Mouse (Mus musculus): ENCODE results near the gene Hadhb. TPM values are rescaled to one million over a fixed set of nuclear protein-coding genes. Genes with fewer than 3 reads are reported as not detected.

Gene Hadhb
- total and polyA plus RNA-seq, 3 experiments: 69.5 to 118 (median 78.3) TPM

- H3K27me3 ChIP-seq (replicated peaks): no peaks in the 10 kb centered on the region
- no peaks in the 10 kb centered on the region for H3K9me3 ChIP-seq (replicated peaks; ENCODE audit: low read length)
- H3K4me1 ChIP-seq (ENCODE audit: control insufficient read depth in 1 of 2, insufficient read depth in 2 of 2): no peaks in the 10 kb centered on the region
- H3K79me2 ChIP-seq (replicated peaks; ENCODE audit: control insufficient read depth, extremely low read depth, insufficient read depth, poor library complexity, severe bottlenecking): no peaks in the 10 kb centered on the region
- H3K4me3 ChIP-seq (replicated peaks in 1 of 3; ENCODE audit: low read depth in 2 of 3, low read length in 2 of 3, poor library complexity in 1 of 3): no peak overlapping the region
- H3K4me2 ChIP-seq (ENCODE audit: insufficient read depth, low read depth, poor library complexity, severe bottlenecking): no peak overlapping the region
- dilution Hi-C loops (cut with MboI; ENCODE audit: extremely low pct_ligation_motif_present, extremely low pct_unique_long_range_greater_than_20kb, low sequenced_read_pairs): no loop called here
- H3K9ac ChIP-seq (ENCODE audit: insufficient read depth, low read depth): no peak overlapping the region
- TF ChIP-seq MXI1 (IDR thresholded peaks at IDR 0.05; ENCODE audit: low read depth, low read length): no peak
- TF ChIP-seq HCFC1 (IDR thresholded peaks at IDR 0.05; ENCODE audit: low read depth, low read length): no peak
- no peak for TF ChIP-seq NRF1 (IDR thresholded peaks at IDR 0.05; ENCODE audit: low read depth, low read length)
- no peak for TF ChIP-seq TCF12 (IDR thresholded peaks at IDR 0.05; ENCODE audit: low read depth, low read length)
- no peak for TF ChIP-seq POLR2A (IDR thresholded peaks at IDR 0.05; ENCODE audit: low read depth, low read length)
- no peak for TF ChIP-seq ELF1 (IDR thresholded peaks at IDR 0.05; ENCODE audit: low read depth, low read length)
- no peak for TF ChIP-seq CHD2 (IDR thresholded peaks at IDR 0.05; ENCODE audit: low read length)
- no peak for TF ChIP-seq ZC3H11A (IDR thresholded peaks at IDR 0.05; ENCODE audit: low read depth, low read length)
- TF ChIP-seq E2F4 (IDR thresholded peaks at IDR 0.05; ENCODE audit: insufficient replicate concordance, low read depth, low read length): no peak
- TF ChIP-seq SMC3 (IDR thresholded peaks at IDR 0.05; ENCODE audit: low read depth, low read length): no peak
- TF ChIP-seq POLR2AphosphoS2 (IDR thresholded peaks at IDR 0.05; ENCODE audit: low read depth, low read length): no peak
- TF ChIP-seq SIN3A (IDR thresholded peaks at IDR 0.05; ENCODE audit: low read length): no peak
- no peak for TF ChIP-seq CTCF (conservative IDR thresholded peaks at IDR 0.05 in 1 of 2, IDR thresholded peaks at IDR 0.05 in 1 of 2; ENCODE audit: low read depth in 2 of 2, low read length in 2 of 2)
- no peak for TF ChIP-seq MAX (IDR thresholded peaks at IDR 0.05; ENCODE audit: low read length)
- no peak for TF ChIP-seq MAFK (IDR thresholded peaks at IDR 0.05; ENCODE audit: insufficient replicate concordance, low read length)
- TF ChIP-seq USF2 (conservative IDR thresholded peaks at IDR 0.05; ENCODE audit: low read depth, low read length): no peak
- no peak for TF ChIP-seq ZKSCAN1 (IDR thresholded peaks at IDR 0.05; ENCODE audit: borderline replicate concordance, low read depth, low read length)
- no peak for TF ChIP-seq JUN (IDR thresholded peaks at IDR 0.05; ENCODE audit: insufficient read depth, low read depth, low read length)
- in situ Hi-C loops (cut with MboI; ENCODE audit: low pct_ligation_motif_present, low pct_unique_long_range_greater_than_20kb, low sequenced_read_pairs): no loop called here
- no peak for DNase-seq (ENCODE audit: extremely low read depth)
- no peak overlapping the region for H3K27ac ChIP-seq (ENCODE audit: insufficient read depth, low read depth)
- peaks cover 16 to 58% of the 10 kb centered on the region in 2 experiments for H3K36me3 ChIP-seq (replicated peaks in 1 of 2; ENCODE audit: control insufficient read depth in 1 of 2, insufficient read depth in 1 of 2, low read length in 1 of 2)
Observed at GRCm38 (mm10) chr5:30187687-30188485, 32.8 kb downstream of the Hadhb start.

- no peak for TF ChIP-seq MAX (IDR thresholded peaks at IDR 0.05; ENCODE audit: low read length)
- no peak for TF ChIP-seq ZMIZ1 (IDR thresholded peaks at IDR 0.05; ENCODE audit: low read depth, low read length)
- peak; percentile 36 for TF ChIP-seq RAD21 (IDR thresholded peaks at IDR 0.05; ENCODE audit: low read depth, low read length)
- TF ChIP-seq CTCF (conservative IDR thresholded peaks at IDR 0.05 in 1 of 2, IDR thresholded peaks at IDR 0.05 in 1 of 2; ENCODE audit: low read depth in 2 of 2, low read length in 2 of 2): peak in 1 of 2 experiments; percentile 44; a peak in 2 of 4 replicates
- TF ChIP-seq UBTF (IDR thresholded peaks at IDR 0.05; ENCODE audit: low read depth, low read length): no peak
- no peak for TF ChIP-seq PAX5 (IDR thresholded peaks at IDR 0.05; ENCODE audit: low read length)
- dilution Hi-C loops (cut with MboI; ENCODE audit: extremely low pct_ligation_motif_present, extremely low pct_unique_long_range_greater_than_20kb, low sequenced_read_pairs) (no loop called here), in situ Hi-C loops (cut with MboI; ENCODE audit: low pct_ligation_motif_present, low pct_unique_long_range_greater_than_20kb, low sequenced_read_pairs) (no loop called here)
- peaks cover 0 to 14% of the 10 kb centered on the region in 2 experiments; a peak in 2 of 4 replicates for H3K4me1 ChIP-seq (ENCODE audit: control insufficient read depth in 1 of 2, insufficient read depth in 2 of 2)
- H3K4me3 ChIP-seq (replicated peaks in 1 of 3; ENCODE audit: low read depth in 2 of 3, low read length in 2 of 3, poor library complexity in 1 of 3): no peak overlapping the region
- no peak for DNase-seq (ENCODE audit: extremely low read depth)
- no peak overlapping the region for H3K27ac ChIP-seq (ENCODE audit: insufficient read depth, low read depth)
- H3K27me3 ChIP-seq (replicated peaks): no peaks in the 10 kb centered on the region
- no peaks in the 10 kb centered on the region for H3K9me3 ChIP-seq (replicated peaks; ENCODE audit: low read length)
- H3K4me2 ChIP-seq (ENCODE audit: insufficient read depth, low read depth, poor library complexity, severe bottlenecking): no peak overlapping the region
- no peaks in the 10 kb centered on the region for H3K79me2 ChIP-seq (replicated peaks; ENCODE audit: control insufficient read depth, extremely low read depth, insufficient read depth, poor library complexity, severe bottlenecking)
- no peak overlapping the region for H3K9ac ChIP-seq (ENCODE audit: insufficient read depth, low read depth)
- peaks cover 0 to 43% of the 10 kb centered on the region in 2 experiments for H3K36me3 ChIP-seq (replicated peaks in 1 of 2; ENCODE audit: control insufficient read depth in 1 of 2, insufficient read depth in 1 of 2, low read length in 1 of 2)
Observed at GRCm38 (mm10) chr5:30192452-30192851, 37.4 kb downstream of the Hadhb start.
